Mouse (Mus musculus) lung, postnatal 36 days (tissue): ENCODE data around the gene Pcgf5.

ENCODE experiments used
- DNase-seq: peaks from one replicate; pipeline ENCODE4 v3.0.0; 2022; ENCODE audit warnings: mixed read lengths

The Pcgf5 gene

DNA sequence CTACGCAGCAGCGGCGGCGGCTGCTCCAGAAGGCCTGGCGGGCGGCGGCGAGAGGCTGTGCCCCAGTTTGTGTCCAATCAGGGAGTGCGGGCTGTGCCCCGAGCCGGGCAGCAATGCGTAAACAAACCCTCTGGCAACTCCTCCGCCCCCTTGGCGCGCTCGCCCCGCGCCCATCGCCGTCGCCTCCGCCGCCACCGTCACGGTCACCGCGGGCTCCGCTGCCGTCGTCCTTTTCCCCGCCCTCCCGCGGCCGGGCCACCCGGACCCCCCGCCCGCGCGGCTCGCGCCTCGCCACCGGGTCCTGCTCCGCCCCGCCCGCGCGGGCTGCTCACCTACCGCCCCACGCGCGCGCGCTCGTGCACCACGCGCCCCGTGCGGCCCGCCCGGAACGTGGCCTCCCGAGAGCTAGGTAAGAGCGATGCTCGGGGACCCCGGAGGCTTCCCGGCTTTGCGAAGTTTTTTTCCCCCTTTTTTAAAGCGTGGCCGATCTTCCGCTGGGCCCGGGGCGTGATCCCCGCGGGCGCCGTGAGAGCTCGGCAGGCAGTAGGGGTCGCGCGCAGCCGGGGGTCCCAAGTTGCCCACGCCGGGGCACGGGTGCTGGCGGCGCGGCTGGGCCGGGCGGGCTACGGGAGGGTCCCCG lies at the start of gene Pcgf5:
Gene Pcgf5, plus strand, starts transcription at position 149 of the 640 bp plus-strand sequence.
- peak; percentile 79 for DNase-seq

DNA sequence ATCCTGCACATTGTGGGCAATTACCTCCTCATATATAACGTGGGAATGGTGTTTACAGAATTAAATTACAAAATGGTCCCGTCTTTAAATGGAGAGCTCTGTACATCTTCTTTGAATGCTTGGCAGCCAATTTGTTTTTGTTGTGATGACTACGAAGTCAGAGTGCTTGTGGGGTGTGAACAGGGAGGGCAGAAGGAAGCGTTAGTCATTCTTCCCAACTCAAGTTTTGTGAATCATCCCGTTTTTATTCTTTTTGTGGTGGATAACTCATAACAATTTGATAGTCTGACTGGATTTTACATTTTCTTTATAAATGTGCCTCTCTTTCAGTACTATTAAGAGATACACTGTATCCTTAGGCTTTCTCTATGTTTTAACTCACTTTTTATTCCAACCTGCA lies 42.6 kb upstream of the Pcgf5 start:
- no peak for DNase-seq

DNA sequence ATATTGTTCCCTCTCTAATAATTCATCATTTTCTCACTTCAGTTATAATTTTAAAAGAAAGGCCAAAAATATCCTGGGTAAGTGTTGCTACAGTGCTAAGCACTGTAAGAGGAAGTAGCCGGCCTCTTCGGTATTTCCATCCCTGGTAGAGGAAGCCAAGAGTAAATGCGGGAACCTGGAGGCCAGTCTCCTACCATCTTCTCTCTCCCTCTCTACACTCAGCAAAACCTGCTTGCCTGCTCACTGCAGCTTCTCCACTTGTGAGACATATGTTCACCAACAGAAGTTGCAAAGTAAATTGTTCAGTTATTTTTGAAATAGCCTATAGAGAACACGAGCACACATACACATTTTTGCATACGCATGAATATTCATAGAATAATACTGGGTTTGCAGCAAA lies 34.1 kb upstream of the Pcgf5 start:
- no peak for DNase-seq

DNA sequence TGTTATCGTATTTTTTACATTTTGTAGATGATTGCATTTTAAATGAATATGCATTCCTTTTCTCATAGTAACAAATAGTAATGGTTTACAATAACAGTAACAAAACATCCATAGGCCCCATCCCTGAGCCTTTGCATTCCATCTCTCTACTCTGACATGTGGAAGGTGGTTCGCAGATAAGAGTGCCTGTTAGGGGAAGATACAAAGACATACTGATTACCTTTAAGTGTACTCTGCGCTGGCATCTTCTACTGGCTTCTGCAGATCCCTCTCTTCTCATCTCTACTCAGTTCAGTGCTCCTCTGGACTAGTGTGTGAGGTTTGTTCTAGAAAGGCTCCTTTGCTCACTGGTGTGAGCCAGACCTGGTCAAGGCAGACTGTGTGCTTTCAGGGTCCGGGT lies 28.4 kb upstream of the Pcgf5 start:
- DNase-seq = no peak

DNA sequence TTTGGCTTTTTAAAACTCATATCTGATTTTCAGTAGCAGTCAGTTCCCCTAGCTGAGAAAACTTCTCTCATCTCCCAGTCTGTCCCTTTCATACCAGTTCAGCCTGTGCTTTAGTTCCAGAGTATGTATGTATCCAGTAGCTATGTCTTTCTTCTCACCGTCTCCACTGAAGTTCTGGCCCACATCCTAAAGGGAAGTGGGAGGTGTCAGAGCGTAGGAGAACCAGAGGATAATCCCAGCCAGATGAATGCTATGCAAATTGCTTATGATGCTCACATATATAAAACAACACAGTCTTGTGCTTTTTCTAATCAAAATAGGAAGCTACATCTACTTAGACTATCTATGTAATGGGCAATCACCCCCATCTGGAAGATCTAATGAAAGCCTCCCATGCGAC lies 27.0 kb upstream of the Pcgf5 start:
- no peak for DNase-seq

DNA sequence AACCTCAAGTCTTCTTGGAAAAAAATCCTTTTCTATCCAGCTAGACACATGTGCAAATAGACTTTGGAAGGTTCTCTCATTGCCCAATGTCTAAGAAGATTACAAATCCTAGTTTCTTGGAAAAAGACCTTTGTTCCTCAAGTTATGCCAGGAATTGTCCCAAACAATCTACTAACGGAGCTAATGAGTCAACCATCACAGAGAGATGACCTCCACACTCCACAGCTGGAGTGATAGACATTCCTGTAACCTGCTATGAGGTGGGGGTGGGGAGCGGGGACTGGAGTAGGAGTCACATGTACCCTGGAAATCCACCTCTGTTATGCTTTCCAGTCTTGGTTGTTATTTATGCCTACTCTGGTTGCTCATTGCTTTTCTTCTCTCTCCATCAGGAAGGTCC lies 24.8 kb upstream of the Pcgf5 start:
- DNase-seq = no peak

DNA sequence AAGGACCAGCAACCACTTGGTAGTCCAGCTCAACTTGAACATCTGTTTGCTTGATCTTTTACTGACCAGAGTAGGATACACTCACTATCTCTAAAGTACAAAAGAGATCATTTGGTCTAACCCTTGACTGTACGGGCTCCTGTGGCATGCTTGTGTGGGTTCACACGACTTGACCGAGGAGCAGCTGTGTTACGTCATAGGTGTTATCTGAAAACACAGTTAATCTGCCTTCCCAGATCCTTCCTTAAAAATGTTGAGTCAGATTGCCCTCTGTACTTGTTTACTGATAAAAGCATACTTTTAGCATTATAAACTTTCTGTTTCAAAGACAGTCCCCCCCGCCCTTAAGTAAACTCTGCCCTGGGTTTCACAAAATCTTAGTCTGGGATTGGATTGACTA lies 19.4 kb upstream of the Pcgf5 start:
- no peak for DNase-seq

DNA sequence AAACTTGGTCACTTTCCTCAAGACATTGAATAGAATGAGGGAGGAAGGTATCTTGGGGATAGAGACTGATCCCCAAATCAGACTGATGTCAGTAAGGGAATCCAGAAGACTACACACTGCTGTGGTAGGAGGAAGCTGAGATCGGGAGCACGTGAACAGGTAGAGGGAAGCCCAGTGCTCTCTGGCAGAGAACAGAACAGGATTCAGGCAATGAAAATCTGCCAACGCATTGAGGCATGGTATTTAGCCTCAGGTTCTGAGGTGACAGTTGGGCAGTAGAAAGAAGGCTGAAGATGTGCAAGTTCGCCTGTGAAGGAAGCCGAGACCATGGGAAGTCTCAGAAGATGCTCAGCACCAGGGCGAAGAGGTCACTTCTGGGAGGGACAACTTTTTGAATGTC lies 733 bp upstream of the Pcgf5 start:
- DNase-seq = no peak

DNA sequence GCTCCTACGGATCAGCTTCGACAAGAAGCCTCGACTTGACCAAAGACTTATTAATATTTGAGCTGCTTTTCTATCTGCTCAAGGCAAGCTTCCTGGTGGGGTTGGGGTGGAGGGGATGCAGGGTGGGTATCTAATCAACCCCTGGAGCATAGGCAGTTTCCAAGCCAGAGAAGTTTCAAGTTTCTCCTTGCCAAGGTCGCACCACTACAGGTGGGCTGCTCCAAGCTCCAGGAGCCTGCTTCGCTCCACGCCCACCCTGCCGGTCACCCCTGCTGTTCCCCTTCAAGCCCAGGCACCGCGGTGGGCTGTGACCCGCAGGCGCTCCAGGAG lies 313 bp upstream of the Pcgf5 start:
- no peak for DNase-seq

DNA sequence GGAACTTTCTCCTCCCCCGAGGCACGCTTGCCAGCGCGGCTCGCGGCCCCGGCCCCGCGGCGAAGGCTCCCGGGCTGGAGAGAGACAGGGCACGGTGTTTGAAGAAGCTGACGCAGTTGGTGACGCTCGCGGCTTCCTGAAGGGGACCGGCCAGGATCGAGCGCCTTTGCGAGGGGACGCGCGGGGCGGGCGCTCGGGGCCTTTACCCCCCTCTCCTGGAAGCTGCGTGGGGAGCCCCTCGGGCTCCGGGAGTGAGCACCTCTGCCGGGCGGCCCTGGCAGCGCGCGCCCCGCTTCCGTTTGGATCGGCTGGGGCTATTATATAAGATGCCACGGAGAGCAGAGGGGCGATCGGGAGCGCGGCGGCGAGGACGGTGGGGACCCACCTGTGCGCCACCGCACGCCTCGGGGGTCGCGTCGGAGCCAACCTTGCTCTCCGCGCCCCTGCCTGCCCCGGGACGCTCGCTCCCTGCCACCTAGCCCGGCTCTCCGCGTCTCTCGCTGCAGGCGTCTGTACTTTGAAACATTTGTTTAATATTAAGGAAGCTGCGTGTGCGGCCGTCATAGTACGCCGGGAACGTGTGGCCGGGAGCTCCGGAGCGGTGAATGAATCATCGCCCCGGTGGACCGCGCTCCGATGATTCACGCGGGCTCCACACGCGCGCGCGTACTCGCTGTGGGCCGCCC lies 835 bp downstream of the Pcgf5 start:
- DNase-seq = peak; percentile 59

DNA sequence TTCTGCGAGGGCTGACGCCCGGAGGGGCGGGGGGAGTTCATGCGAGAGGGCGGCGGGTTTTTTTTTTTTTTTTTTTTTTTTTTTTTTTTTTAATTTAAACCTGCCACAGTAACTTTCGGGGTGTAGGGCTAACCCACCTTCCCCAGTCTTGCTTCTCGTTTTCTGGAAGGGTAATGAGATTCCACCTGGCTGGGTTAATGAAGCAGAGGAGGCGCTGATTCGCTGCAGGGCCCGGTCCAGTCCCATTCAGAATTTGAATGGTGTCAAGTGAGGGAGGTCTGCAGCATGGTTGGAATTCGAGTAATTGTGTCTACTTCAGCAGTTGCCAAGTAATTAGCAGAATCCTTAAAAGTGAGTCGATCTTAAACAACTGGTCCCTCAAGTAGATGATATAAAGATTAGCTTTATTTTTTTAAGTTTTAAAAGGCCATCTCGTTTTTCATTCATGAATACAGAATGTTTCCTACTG lies 1.4 kb downstream of the Pcgf5 start:
- no peak for DNase-seq

DNA sequence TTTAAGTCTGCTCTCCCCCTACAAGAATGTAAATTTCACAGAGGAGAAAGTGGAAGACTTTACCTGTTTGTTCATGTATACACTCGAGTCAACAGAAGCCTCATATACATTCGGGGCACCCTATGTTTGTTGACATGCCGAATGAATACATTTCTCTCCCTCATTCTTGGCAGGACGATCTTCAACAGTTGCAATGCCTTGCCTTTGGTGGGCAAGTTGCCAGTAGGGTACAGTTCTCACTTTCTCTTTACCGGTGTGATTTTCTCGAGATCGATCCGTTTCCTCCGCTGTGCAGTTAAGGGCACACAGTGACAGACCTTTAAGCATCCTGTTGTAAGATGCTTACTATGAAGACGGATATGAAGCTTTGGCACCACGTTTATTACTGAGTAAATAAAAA lies 2.1 kb downstream of the Pcgf5 start:
- peak; percentile 1 for DNase-seq

DNA sequence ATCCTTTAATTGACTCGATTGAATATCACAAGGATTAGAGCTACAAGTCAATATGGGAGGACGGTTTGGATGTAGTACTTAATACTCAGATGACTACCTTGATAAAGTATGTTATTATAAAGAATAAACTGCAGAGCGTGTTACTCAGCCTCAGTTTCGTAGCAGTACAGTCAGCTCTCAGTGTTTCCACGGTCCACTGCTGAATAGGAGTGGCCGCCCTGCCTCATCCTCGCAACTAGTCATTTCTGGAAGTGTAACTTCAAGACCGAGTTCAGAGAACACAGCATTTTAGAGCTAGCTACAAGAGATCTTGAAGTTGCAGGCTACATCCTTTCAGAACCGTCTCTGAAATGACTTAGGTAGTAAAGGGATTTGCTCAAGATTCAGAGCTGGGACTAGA lies 2.8 kb downstream of the Pcgf5 start:
- DNase-seq = no peak

DNA sequence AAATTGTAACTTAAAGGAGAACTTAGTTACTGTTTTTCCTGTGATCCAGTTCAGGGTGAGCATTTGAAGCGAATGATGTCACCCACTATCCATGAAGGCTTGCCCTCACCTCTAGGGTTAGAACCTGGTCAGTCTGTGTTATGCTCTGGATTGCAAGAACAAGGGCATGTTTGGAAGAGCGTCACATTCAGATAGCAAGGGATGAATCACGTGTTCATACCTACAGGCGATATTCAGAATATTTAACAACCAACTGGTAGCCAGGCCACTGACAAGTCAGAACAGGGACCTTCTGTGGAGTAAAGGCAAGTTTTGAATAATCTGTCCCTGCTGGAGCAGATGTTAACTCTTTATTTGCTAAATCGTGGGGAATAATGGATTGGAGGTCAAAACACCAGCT lies 14.4 kb downstream of the Pcgf5 start:
- DNase-seq = no peak

DNA sequence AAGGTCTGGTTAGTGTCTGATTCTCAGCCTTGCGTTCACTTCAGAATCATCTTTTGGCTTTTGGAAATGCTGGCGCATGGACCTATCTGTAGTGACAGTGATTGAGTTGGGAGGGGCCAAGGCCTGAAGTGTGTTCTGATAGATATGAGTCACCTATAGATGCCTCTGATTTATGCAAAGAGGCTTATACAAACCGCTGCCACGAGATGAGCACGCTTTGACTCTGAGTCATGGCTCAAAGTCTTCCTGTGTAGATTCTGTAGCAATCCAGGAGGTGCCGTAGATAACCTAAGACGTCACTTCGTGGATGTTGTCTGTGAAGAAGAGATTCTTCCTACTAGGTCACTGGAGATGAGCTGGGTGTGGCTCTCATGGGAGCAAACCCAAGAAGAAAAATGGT lies 16.6 kb downstream of the Pcgf5 start:
- DNase-seq = no peak

DNA sequence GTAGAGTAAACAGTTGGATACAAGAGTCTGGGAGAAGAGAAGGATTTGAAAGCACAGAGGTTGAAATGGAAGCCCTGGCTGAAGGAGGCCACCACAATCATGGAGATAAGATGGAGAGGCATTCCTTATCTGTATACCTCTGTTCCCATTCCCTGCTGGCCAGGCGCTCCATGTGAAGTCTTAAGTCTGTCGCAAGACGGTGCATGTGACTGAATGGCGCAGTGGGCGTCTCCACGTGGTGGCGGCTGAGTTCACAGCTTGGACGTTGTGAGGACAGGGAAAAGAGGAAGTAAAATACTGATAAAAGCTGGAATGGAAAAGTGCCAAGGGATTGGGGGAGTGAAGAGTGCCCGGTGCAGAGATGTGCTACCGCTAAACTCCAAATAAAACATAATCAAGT lies 23.4 kb downstream of the Pcgf5 start:
- DNase-seq = no peak

DNA sequence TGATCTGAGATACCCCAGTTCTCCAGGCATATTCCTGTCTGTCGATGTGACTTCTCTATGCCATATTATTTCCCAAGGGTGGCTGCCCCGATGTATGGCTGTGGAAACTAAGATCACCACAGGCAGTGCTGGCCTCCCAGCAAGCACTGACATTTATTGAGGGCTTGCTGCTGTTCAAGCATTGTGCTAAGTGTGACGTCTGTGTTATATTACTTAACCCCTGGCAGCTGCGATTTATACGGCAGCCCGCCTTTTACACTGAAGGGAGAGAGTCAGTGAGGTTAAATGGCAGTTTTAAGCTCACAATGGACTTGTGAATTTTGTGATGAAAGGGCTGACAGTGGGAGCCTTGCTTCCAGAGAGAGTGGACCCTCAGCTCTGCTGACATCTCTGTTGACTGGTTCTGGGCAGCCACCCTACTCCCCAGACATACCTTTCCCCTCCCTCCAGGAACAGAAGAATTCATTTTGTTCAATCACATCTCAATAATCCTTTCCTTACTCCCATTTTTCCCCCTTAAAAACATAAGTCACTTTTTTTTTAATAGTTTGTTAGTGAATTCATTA lies 25.0 kb downstream of the Pcgf5 start:
- DNase-seq = no peak

DNA sequence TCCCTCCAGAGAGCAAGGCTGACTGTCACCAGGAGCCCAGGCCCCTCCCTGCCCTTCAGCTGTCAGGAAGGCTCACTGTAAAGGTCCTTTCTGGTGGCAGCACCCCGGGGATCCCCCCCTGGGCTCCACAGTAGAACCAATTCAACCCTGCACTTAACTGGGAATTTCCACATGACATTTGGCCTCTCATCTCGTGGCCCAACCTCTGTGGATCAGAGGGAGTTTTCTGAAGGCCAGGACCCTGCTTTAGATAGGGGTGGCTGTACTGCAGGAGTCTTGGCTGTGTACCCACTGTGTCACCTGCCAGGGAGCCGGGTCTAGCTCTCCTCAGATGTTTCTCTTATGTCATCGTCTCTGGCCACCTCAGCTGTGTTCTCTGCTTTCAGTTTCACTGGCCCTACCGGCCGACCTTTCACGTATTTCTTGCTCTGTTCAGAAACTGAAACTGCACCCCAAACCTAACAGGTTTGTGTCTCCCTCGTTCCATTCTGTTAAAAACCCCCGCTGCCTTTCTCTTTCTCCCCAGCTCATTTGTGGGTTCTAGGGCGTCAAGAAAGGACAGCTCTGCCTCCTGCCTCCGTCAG lies 27.2 kb downstream of the Pcgf5 start:
- peak; percentile 26 for DNase-seq

DNA sequence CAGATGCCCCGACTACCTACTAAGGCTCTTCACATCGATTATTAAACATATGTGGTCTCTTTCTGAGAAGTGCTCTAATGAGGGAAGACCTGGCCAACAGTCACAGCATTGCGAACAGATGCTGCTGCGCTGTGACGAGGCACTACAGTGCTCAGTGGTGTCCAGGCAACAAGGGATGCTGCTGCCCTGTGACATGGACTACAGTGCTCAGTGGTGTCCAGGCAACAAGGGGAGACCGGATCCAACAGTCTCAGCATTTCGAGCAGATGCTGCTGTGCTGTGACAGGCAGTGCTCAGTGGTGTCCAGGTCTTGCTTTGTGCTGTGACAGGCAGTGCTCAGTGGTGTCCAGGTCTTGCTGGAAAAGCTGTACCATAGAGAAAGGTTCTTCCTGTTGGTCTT lies 29.6 kb downstream of the Pcgf5 start:
- no peak for DNase-seq

DNA sequence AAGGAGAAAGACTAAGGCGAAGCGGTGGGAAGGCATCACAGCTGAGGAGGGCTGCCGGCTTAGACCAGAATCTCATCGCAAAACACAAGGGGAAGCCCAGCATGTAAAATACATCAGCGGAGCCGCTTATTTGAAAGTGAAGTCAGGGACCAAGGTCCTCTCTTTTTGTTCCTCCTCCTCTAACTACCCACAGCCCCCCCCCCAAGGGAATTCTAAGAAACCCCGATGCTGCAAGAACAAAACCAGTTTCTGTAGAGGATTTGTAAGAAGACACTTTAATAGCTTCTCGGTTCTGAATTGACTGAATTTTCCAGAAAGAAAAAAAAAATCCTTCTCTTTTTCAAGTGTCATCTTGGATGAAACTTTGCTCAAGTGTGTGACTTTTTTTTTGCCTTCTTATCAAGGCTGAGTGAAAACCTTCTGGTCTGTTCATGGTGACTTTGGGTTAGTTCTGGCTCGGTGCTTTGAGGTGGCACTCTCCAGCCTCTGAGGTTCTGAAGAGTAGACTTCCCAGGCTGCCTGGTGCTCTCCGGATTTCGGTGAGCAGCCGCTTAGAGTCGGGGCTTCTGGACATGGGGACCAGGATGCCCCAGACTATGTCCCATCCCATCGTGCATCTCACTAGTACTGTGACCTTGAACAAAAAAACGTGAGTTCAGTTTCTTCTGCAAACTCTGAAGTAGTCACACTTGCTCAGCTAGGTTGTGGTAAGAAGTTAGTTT lies 30.6 kb downstream of the Pcgf5 start:
- DNase-seq = no peak

DNA sequence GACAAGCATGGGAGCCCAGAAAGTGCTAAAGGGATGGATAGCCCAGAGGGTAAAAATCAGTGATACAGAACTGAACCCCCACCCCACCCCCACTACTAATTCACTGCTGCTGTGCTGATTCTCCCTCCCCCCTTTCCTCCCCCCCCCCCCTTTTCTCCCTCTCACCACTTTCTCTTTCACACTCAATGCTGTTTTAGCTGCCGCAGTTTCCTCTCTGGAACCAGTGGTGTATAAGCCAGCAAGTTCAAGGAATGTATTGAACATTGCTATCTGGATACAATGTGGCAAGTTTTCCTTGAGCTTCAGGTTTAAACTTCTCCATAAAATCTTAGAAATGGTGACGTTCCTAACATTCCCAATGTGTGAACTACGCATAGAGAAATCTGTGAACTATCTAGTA lies 34.8 kb downstream of the Pcgf5 start:
- DNase-seq = no peak

DNA sequence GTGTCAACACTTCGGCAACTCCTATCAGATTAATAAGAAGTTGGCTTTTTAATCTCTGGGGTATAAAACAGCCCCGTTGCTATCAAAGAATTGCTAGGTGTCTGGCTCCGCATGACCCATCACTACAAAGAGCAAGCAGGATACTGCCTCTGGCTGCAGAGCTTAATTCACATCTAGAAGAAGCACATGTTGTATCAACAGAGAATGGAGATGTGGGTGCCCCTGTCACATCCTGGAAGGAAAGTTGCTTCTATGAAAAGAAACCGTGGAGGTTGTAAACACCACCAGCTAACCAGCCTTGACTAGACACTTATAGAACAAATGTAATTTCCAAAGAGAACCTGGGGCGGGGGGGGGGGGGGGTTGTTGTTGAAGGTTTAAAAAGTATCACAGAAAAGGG lies 35.9 kb downstream of the Pcgf5 start:
- DNase-seq = no peak

DNA sequence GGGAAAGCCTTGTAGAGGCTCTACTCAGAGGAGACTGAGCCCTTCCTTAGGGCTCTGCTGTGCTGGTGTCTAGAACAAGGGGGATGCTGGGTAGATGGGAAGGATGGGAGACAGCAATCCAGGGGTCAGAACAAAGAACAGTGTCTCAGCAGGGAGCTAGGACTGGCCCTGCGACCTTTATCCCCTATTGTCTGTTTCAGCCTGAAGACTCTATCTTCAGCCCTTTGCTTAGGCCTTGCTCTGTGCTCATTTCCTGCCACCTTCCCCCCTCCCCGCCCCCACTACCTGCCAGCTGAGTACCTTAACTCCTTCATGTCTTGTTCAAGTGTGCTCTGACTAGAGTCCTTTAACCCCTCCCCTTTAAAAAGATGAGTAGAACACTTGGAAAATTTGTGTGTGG lies 36.3 kb downstream of the Pcgf5 start:
- DNase-seq = no peak

DNA sequence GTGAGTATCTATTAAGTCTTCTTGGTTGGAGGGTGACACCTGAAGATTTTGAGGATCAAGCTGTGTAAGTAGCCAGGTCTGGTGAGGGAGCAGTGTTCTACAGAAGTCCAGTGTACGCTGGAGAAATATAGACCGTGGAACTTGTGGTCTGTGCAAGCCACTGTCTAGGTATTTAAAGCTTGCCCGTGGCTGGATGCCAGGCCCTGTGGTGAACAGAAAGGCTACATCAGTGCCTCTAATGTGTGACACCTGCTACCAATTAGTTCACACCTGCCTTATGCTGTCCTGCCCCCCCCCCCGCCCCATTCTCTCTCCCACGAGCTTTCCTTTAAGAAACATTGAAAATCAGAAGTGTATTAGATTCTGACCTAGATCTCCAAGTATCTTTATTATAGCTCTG lies 40.4 kb downstream of the Pcgf5 start:
- no peak for DNase-seq
